In the genomic region with DNA sequence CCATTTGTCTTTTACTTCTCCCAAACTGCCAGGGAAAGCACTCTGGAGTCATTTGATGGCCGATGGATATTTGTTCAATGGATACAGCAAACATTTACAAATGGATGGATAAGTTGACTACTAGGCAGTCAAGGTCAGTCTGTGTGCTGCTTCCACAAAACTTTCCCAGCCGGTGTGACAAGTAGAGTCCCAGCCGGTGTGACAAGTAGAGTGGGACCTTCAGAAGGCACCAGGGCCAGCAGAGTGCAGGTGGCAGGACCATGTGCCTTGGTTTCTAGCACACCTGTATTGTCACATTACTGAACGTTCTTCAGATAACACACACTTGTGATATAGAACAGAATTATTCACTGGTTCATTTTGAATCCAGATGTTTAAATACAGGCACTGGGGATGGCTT, we compare ENCODE assay signal across 14 mouse cellular contexts. TPM values are rescaled to one million over a fixed set of nuclear protein-coding genes. Genes with fewer than 3 reads are reported as not detected.
"Had no signal": no experiment of that assay in that cellular context is flagged by ENCODE, and none has a peak within 500 bp of the region (broad histone marks: within the 10 kb centered on the region; RNA-seq: fewer than 3 reads in every experiment).

No protein-coding gene starts in this region.

- H3K36me3 ChIP-seq: hindbrain, embryonic 15.5 days; limb, embryonic 15.5 days; midbrain, embryonic 13.5 days; neural tube, embryonic 15.5 days had no signal

- H3K9me3 ChIP-seq: hindbrain, embryonic 15.5 days; limb, embryonic 15.5 days; midbrain, embryonic 13.5 days; neural tube, embryonic 15.5 days had no signal

- ATAC-seq: midbrain, embryonic 13.5 days had no signal

- DNase-seq: layer of hippocampus, adult 9-11 months; layer of hippocampus, postnatal 36 days; lung, postnatal 14 days; thymus, postnatal 14 days had no signal

- H3K4me1 ChIP-seq: hindbrain, embryonic 15.5 days; limb, embryonic 15.5 days; midbrain, embryonic 13.5 days; neural tube, embryonic 15.5 days had no signal

- H3K4me3 ChIP-seq: hindbrain, embryonic 15.5 days; limb, embryonic 15.5 days; midbrain, embryonic 13.5 days; myocyte; neural tube, embryonic 15.5 days had no signal

- H3K27ac ChIP-seq: hindbrain, embryonic 15.5 days; kidney, postnatal 0 days; limb, embryonic 15.5 days; midbrain, embryonic 13.5 days; neural tube, embryonic 15.5 days had no signal

- H3K9ac ChIP-seq: hindbrain, embryonic 15.5 days; limb, embryonic 15.5 days; midbrain, embryonic 13.5 days; neural tube, embryonic 15.5 days had no signal

- H3K4me2 ChIP-seq: hindbrain, embryonic 15.5 days; limb, embryonic 15.5 days; midbrain, embryonic 13.5 days; neural tube, embryonic 15.5 days had no signal

- H3K27me3 ChIP-seq: hindbrain, embryonic 15.5 days; limb, embryonic 15.5 days; midbrain, embryonic 13.5 days; neural tube, embryonic 15.5 days had no signal

RNA-seq across cellular contexts. Expression of gene Mbl1, which starts 8.8 kb away (rescaled TPM):
- polyA plus RNA-seq: hindbrain, embryonic 15.5 days; kidney, postnatal 0 days; limb, embryonic 11.5 days; limb, embryonic 15.5 days; midbrain, embryonic 13.5 days; myocyte; neural tube, embryonic 11.5 days; neural tube, embryonic 15.5 days; spleen, adult 2 months had no signal

RNA-seq across cellular contexts. Expression of gene Sftpd, which starts 24.9 kb away (rescaled TPM):
- polyA plus RNA-seq: hindbrain, embryonic 15.5 days; limb, embryonic 11.5 days; midbrain, embryonic 13.5 days; myocyte; neural tube, embryonic 11.5 days; neural tube, embryonic 15.5 days; spleen, adult 2 months had no signal

RNA-seq across cellular contexts. Expression of gene Sftpa1, which starts 28.5 kb away (rescaled TPM):
- polyA plus RNA-seq: hindbrain, embryonic 15.5 days; limb, embryonic 11.5 days; limb, embryonic 15.5 days; midbrain, embryonic 13.5 days; myocyte; neural tube, embryonic 11.5 days; neural tube, embryonic 15.5 days; spleen, adult 2 months; stomach, embryonic 16.5 days had no signal

RNA-seq across cellular contexts. Expression of gene Mat1a, which starts 55.2 kb away (rescaled TPM):
- polyA plus RNA-seq: hindbrain, embryonic 15.5 days; limb, embryonic 11.5 days; midbrain, embryonic 13.5 days; myocyte; neural tube, embryonic 11.5 days; neural tube, embryonic 15.5 days had no signal
